Mouse (Mus musculus): Measurements from ENCODE around the gene Mrpl57. TPM values are rescaled to one million over a fixed set of nuclear protein-coding genes. Genes with fewer than 3 reads are reported as not detected.
"Not testable (repeated sequence)": the region's sequence is repeated elsewhere in the genome, so short reads cannot be mapped to it uniquely, and the experiment has no call there.

Mrpl57 gene
- polyA plus RNA-seq, 1 experiment from 2014 or later: 136 TPM

DNA sequence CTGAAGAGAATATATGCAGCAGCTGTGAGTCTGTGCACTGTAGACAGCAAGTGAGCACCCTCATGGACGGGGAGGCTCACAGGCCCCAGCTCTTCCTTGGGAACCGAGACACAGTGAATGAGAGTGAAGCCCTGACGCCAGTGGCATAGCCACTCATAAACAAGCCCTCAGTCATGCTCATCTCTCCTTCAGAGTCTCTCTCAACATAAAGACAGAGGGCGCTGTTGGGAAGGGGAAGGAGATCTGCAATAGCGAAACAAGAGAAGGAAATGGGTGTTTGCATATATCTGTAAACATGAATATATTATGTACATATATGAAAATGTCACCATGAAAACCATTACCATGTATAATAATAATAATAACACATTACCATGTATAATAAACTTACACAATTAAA, 17.5 kb upstream of the Mrpl57 start:
- WGBS: 69% methylated on average over 5 of the region's 5 CpGs
- H3K4me1 ChIP-seq (ENCODE audit: control insufficient read depth, insufficient read depth, low read length): no peaks in the 10 kb centered on the region
- H3K27ac ChIP-seq (ENCODE audit: low read depth, low read length): no peak overlapping the region
- peak; percentile 81 for DNase-seq (ENCODE audit: low spot score, missing footprints)
- no peak overlapping the region for H3K4me2 ChIP-seq
- no peaks in the 10 kb centered on the region for H3K9me3 ChIP-seq (ENCODE audit: control insufficient read depth, low read length)
- peaks cover 33% of the 10 kb centered on the region for H3K36me3 ChIP-seq (ENCODE audit: control insufficient read depth, insufficient read depth, low read length)
- H3K9ac ChIP-seq (ENCODE audit: low read length): no peak overlapping the region
- no peaks in the 10 kb centered on the region for H3K27me3 ChIP-seq (ENCODE audit: control insufficient read depth, insufficient read depth, low read length)
- no peak for ATAC-seq (ENCODE audit: low FRiP score)
- H3K4me3 ChIP-seq (ENCODE audit: low read depth, low read length): no peak overlapping the region

DNA sequence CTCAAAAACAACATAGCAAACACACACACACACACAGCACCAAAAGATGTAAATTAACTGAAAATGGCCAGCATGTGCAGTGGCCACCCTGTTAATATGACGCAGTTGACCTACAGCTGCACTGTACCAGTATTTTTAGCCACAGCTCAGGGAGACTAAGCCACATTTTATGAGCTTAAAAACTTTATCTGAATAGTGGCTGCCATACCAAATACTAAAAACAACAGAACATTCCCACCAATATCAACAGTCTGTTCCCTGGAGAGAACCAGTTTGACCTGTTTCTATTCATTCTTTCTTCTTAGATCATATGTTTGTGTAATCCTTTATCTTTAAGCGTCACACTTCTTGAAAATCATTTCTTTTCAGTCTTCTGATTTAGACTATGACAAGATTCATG, 15.1 kb upstream of the Mrpl57 start:
- H3K27me3 ChIP-seq (ENCODE audit: control insufficient read depth, insufficient read depth, low read length): no peaks in the 10 kb centered on the region
- H3K27ac ChIP-seq (ENCODE audit: low read depth, low read length): no peak overlapping the region
- no peak overlapping the region for H3K4me2 ChIP-seq
- no peaks in the 10 kb centered on the region for H3K9me3 ChIP-seq (ENCODE audit: control insufficient read depth, low read length)
- no peak overlapping the region for H3K4me3 ChIP-seq (ENCODE audit: low read depth, low read length)
- WGBS: 94% methylated on average over 2 of the region's 2 CpGs
- ATAC-seq (ENCODE audit: low FRiP score): no peak
- DNase-seq (ENCODE audit: low spot score, missing footprints): no peak
- H3K36me3 ChIP-seq (ENCODE audit: control insufficient read depth, insufficient read depth, low read length): peaks cover 25% of the 10 kb centered on the region
- no peak overlapping the region for H3K9ac ChIP-seq (ENCODE audit: low read length)
- no peaks in the 10 kb centered on the region for H3K4me1 ChIP-seq (ENCODE audit: control insufficient read depth, insufficient read depth, low read length)

DNA sequence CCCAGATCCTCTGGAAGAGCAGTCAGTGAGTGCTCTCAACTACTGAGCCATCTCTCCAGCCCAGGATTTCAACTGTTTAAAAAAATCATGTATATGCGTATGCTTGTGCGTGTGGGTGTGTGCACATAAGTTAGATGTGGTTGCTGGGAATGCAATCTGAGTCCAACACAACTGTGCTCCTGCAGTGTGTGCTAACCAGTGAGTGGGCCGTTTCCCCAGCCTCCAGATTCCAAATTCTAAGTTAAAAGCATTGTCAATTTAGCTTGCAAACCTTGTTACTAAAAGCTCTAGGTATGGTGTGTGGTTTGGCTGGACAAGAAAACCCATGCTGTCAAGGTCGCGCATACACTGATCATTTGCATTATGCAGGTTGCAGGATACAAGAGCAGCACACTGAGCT, 14.2 kb upstream of the Mrpl57 start:
- Histone ChIP-seq H3K36me3 (ENCODE audit: control insufficient read depth, insufficient read depth, low read length) (peaks cover 24% of the 10 kb centered on the region), H3K9me3 (ENCODE audit: control insufficient read depth, low read length) (no peaks in the 10 kb centered on the region), H3K27ac (ENCODE audit: low read depth, low read length) (no peak overlapping the region), H3K4me1 (ENCODE audit: control insufficient read depth, insufficient read depth, low read length) (no peaks in the 10 kb centered on the region), H3K4me2 (no peak overlapping the region), H3K9ac (ENCODE audit: low read length) (no peak overlapping the region), H3K4me3 (ENCODE audit: low read depth, low read length) (no peak overlapping the region), H3K27me3 (ENCODE audit: control insufficient read depth, insufficient read depth, low read length) (no peaks in the 10 kb centered on the region)
- DNase-seq (ENCODE audit: low spot score, missing footprints) (no peak), ATAC-seq (ENCODE audit: low FRiP score) (no peak)
- WGBS: 96% methylated on average over 5 of the region's 5 CpGs

DNA sequence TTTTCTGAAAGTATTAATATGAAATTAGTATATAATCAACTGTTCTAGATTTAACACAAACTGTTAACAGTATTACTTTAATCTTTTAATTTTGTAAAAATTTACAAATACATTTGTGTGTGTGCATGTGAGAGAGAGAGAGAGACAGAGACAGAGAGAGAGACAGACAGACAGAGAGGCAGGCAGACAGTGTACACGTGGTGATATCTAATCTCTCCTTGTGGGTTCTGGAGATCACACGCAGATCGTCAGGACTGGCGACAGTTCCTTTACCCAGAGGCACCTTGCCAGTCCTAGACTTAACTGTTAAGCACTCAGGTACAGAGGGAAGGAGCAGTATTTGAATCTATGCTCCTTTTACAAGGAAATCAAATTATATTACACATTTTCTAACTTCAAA, 5.2 kb upstream of the Mrpl57 start:
- Histone ChIP-seq H3K27me3 (ENCODE audit: control insufficient read depth, insufficient read depth, low read length) (no peaks in the 10 kb centered on the region), H3K4me3 (ENCODE audit: low read depth, low read length) (no peak overlapping the region), H3K4me2 (no peak overlapping the region), H3K36me3 (ENCODE audit: control insufficient read depth, insufficient read depth, low read length) (peaks cover 19% of the 10 kb centered on the region), H3K9ac (ENCODE audit: low read length) (no peak overlapping the region), H3K9me3 (ENCODE audit: control insufficient read depth, low read length) (no peaks in the 10 kb centered on the region), H3K4me1 (ENCODE audit: control insufficient read depth, insufficient read depth, low read length) (peaks cover 2% of the 10 kb centered on the region; the same call in 1 of the 2 replicates), H3K27ac (ENCODE audit: low read depth, low read length) (no peak overlapping the region)
- DNase-seq (ENCODE audit: low spot score, missing footprints) (no peak), ATAC-seq (ENCODE audit: low FRiP score) (no peak)
- WGBS: 84% methylated on average over 4 of the region's 4 CpGs

DNA sequence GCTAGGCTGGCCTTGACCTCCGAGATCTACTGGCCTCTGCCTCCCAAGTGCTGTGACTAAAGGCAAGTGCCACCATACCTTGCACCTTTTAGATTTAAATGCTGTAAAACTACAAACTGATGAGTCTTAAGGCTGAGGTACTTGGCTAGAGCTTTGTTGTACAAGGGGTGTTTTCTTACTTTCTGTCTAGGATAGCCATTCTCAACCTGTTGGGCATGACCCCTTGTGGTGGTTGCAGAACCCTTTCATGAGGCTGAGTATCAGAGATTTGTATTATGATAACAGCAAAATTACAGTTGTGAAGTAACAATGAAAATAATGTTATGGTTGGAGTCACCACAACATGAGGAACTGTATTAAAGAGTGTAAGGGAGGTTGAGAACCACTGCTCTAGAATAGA, 1.2 kb downstream of the Mrpl57 start:
- Histone ChIP-seq H3K27me3 (ENCODE audit: control insufficient read depth, insufficient read depth, low read length) (no peaks in the 10 kb centered on the region), H3K4me1 (ENCODE audit: control insufficient read depth, insufficient read depth, low read length) (peaks cover 13% of the 10 kb centered on the region), H3K36me3 (ENCODE audit: control insufficient read depth, insufficient read depth, low read length) (no peaks in the 10 kb centered on the region), H3K4me2 (peak overlapping the region; percentile 69), H3K9ac (ENCODE audit: low read length) (peak overlapping the region; percentile 93), H3K27ac (ENCODE audit: low read depth, low read length) (no peak overlapping the region), H3K4me3 (ENCODE audit: low read depth, low read length) (peak overlapping the region; percentile 81), H3K9me3 (ENCODE audit: control insufficient read depth, low read length) (no peaks in the 10 kb centered on the region)
- 88% methylated on average over 1 of the region's 1 CpGs for WGBS
- ATAC-seq (ENCODE audit: low FRiP score) (no peak), DNase-seq (ENCODE audit: low spot score, missing footprints) (no peak)

DNA sequence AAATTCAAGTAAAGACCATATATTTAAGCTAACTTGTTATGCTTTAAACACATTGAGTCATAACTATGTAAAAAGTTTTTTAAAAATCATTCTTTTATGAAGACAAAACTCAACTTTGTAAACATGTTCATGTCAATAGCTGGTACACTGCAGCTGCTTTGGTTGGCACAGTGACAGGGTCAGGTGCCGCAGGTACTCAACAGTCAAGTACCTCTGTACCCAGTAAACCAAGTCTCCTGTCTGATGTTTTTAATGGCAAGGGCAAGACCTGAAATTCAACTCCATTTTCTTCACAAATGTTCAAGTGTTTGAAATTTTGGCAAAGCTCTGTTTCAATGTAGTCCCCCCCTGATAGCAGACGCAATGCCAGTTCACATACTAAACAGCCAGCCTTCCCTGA, 7.5 kb downstream of the Mrpl57 start:
- no peak for ATAC-seq (ENCODE audit: low FRiP score)
- WGBS: 94% methylated on average over 2 of the region's 2 CpGs
- 0 out of 2 replicates have a peak, but pooled peaks cover 2% of the 10 kb centered on the region for H3K36me3 ChIP-seq (ENCODE audit: control insufficient read depth, insufficient read depth, low read length)

DNA sequence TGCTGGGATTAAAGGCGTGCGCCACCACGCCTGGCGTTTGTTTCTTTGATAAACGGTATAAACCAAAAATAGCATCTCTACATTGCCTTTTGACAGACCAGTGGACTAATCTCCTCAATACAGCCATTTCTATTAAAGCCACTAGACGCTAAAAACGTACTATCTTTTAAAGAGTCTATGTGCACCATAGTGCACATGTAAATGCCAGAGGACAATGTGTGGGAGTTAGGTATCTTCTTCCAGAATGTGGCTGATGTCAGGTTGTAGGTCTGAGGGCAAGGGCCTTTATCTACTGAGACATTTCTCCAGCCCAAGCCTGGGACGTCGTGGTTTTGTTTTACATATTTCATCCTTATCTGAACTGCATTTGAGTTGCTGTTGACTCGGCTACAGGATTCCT, 9.1 kb downstream of the Mrpl57 start:
- no peak for ATAC-seq (ENCODE audit: low FRiP score)
- 94% methylated on average over 10 of the region's 10 CpGs for WGBS

More for the DNA sequence above, 7.5 kb downstream of the Mrpl57 start:
- Histone ChIP-seq H3K9ac (ENCODE audit: low read length) (no peak overlapping the region), H3K27me3 (ENCODE audit: control insufficient read depth, insufficient read depth, low read length) (no peaks in the 10 kb centered on the region), H3K27ac (ENCODE audit: low read depth, low read length) (no peak overlapping the region), H3K4me3 (ENCODE audit: low read depth, low read length) (no peak overlapping the region), H3K4me1 (ENCODE audit: control insufficient read depth, insufficient read depth, low read length) (no peaks in the 10 kb centered on the region), H3K4me2 (no peak overlapping the region), H3K9me3 (ENCODE audit: control insufficient read depth, low read length) (no peaks in the 10 kb centered on the region)
- no peak for DNase-seq (ENCODE audit: low spot score, missing footprints)

DNA sequence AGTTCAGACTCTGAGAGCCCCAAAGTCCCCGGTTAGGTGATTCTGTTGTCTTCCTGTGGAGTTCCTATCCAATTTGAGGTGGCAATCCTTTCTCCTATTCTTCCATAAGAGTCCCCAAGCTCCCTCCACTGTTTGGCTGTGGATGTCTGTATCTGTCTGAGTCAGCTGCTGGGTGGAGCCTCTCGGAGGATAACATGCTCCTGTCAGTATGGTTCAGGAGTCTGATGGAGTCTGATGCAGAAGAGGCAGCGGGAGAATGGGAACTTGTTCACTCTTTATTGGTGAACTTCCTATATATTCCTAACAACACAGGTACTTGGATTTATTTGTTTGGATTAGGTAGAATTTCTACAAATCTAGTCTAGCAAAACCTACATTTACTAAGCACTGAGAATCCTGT, 18.5 kb downstream of the Mrpl57 start:
- Histone ChIP-seq H3K9me3 (ENCODE audit: control insufficient read depth, low read length) (no peaks in the 10 kb centered on the region), H3K9ac (ENCODE audit: low read length) (no peak overlapping the region), H3K27ac (ENCODE audit: low read depth, low read length) (no peak overlapping the region), H3K4me3 (ENCODE audit: low read depth, low read length) (no peak overlapping the region), H3K4me1 (ENCODE audit: control insufficient read depth, insufficient read depth, low read length) (no peaks in the 10 kb centered on the region), H3K36me3 (ENCODE audit: control insufficient read depth, insufficient read depth, low read length) (peaks cover 8% of the 10 kb centered on the region; the same call in 1 of the 2 replicates), H3K27me3 (ENCODE audit: control insufficient read depth, insufficient read depth, low read length) (no peaks in the 10 kb centered on the region), H3K4me2 (no peak overlapping the region)
- no peak for DNase-seq (ENCODE audit: low spot score, missing footprints)
- 88% methylated on average over 3 of the region's 3 CpGs for WGBS
- ATAC-seq (ENCODE audit: low FRiP score): no peak

More for the DNA sequence above, 9.1 kb downstream of the Mrpl57 start:
- Histone ChIP-seq H3K27ac (ENCODE audit: low read depth, low read length) (no peak overlapping the region), H3K36me3 (ENCODE audit: control insufficient read depth, insufficient read depth, low read length) (0 out of 2 replicates have a peak, but pooled peaks cover 2% of the 10 kb centered on the region), H3K4me2 (no peak overlapping the region), H3K9me3 (ENCODE audit: control insufficient read depth, low read length) (no peaks in the 10 kb centered on the region), H3K27me3 (ENCODE audit: control insufficient read depth, insufficient read depth, low read length) (no peaks in the 10 kb centered on the region), H3K9ac (ENCODE audit: low read length) (no peak overlapping the region), H3K4me3 (ENCODE audit: low read depth, low read length) (no peak overlapping the region), H3K4me1 (ENCODE audit: control insufficient read depth, insufficient read depth, low read length) (no peaks in the 10 kb centered on the region)
- DNase-seq (ENCODE audit: low spot score, missing footprints): no peak

DNA sequence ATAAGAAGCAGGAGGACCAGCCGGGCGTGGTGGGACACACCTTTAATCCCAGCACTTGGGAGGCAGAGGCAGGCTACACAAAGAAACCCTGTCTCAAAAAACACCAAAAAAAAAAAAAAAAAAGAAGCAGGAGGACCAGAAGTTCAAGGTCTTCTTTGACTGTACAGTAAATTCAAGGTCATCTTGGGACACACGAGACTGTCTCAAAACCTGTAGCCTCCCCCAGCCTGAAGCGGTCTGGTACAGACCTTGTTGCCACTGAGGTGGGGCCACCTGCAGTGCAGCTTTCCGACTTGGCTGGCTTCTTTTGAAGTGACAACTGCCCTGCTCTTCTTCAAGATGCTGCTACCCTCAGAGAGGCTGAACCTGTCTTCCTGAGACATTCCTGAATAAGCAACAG, 22.0 kb downstream of the Mrpl57 start:
- 78% methylated on average over 5 of the region's 5 CpGs for WGBS
- not testable (repeated sequence) for H3K4me3 ChIP-seq (ENCODE audit: low read depth, low read length); ATAC-seq (ENCODE audit: low FRiP score); H3K4me1 ChIP-seq (ENCODE audit: control insufficient read depth, insufficient read depth, low read length); H3K36me3 ChIP-seq (ENCODE audit: control insufficient read depth, insufficient read depth, low read length); H3K9me3 ChIP-seq (ENCODE audit: control insufficient read depth, low read length); DNase-seq (ENCODE audit: low spot score, missing footprints); H3K27me3 ChIP-seq (ENCODE audit: control insufficient read depth, insufficient read depth, low read length); H3K27ac ChIP-seq (ENCODE audit: low read depth, low read length); H3K9ac ChIP-seq (ENCODE audit: low read length); H3K4me2 ChIP-seq

DNA sequence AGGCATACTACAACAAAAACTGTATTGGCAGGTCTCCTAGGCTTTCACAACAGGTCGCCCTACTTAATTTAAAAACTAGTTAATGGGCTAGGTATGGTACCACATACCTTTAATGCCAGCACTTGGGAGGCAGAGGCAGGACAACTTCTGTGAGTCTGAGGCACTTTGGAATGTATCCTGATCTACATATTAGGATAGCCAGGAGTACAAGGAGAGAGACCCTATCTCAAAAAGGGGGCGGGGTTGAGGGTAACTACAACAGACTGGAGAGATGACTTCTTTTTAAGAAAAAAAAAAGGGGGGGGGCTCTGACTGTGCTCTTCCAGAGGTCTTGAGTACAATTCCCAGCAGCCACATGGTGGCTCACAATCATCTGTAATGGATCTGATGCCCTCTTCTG, 22.6 kb downstream of the Mrpl57 start:
- no peaks in the 10 kb centered on the region for H3K9me3 ChIP-seq (ENCODE audit: control insufficient read depth, low read length)
- H3K36me3 ChIP-seq (ENCODE audit: control insufficient read depth, insufficient read depth, low read length): 0 out of 2 replicates have a peak, but pooled peaks cover 4% of the 10 kb centered on the region
- H3K4me3 ChIP-seq (ENCODE audit: low read depth, low read length): no peak overlapping the region
- no peak overlapping the region for H3K9ac ChIP-seq (ENCODE audit: low read length)
- H3K4me1 ChIP-seq (ENCODE audit: control insufficient read depth, insufficient read depth, low read length): no peaks in the 10 kb centered on the region
- no peak for DNase-seq (ENCODE audit: low spot score, missing footprints)
- no peak overlapping the region for H3K27ac ChIP-seq (ENCODE audit: low read depth, low read length)
- no peak for ATAC-seq (ENCODE audit: low FRiP score)
- H3K4me2 ChIP-seq: no peak overlapping the region
- H3K27me3 ChIP-seq (ENCODE audit: control insufficient read depth, insufficient read depth, low read length): no peaks in the 10 kb centered on the region
- WGBS: 94% methylated on average over 2 of the region's 2 CpGs
